Mouse (Mus musculus) hindbrain, postnatal 0 days (tissue): Measurements from ENCODE around the gene Rps15. TPM values are rescaled to one million over a fixed set of nuclear protein-coding genes. Genes with fewer than 3 reads are reported as not detected.
A peak's percentile ranks its signal among the peaks of the same experiment; 100 is the strongest.

ENCODE experiments used
- ATAC-seq: fragments of 200-750 bp; cut with Nextera tagmentation; 2 replicates; pipeline ENCODE4 v1.8.0; 2017; ENCODE audit warnings: mild to moderate bottlenecking, moderate TSS enrichment, moderate library complexity
- DNase-seq: peaks from one replicate; pipeline ENCODE4 v3.0.0-alpha.2; 2015; ENCODE audit warnings: low spot score
- H3K27ac ChIP-seq: fragments of 300-500 bp; sonication (generic); 2 replicates; pipeline ENCODE4 v1.5.1; 2014; ENCODE audit warnings: mild to moderate bottlenecking
- H3K27me3 ChIP-seq: fragments of 300-500 bp; sonication (generic); 2 replicates; pipeline ENCODE4 v1.6.1; 2014; ENCODE audit warnings: low read length, mixed read lengths; ENCODE audit not compliant: insufficient read depth
- H3K36me3 ChIP-seq: fragments of 300-500 bp; sonication (generic); 2 replicates; pipeline ENCODE4 v1.6.1; 2014; ENCODE audit warnings: low read length, mixed read lengths; ENCODE audit not compliant: insufficient read depth
- H3K4me1 ChIP-seq: fragments of 300-500 bp; sonication (generic); 2 replicates; pipeline ENCODE4 v1.6.1; 2014; ENCODE audit warnings: antibody characterized with exemption, low read length, mixed read lengths; ENCODE audit not compliant: insufficient read depth
- H3K4me2 ChIP-seq: fragments of 300-500 bp; sonication (generic); 2 replicates; pipeline ENCODE4 v1.6.1; 2014; ENCODE audit warnings: low read depth, mild to moderate bottlenecking, low read length, moderate library complexity, mixed read lengths
- H3K4me3 ChIP-seq: fragments of 300-500 bp; sonication (generic); 2 replicates; pipeline ENCODE4 v1.5.1; 2014; ENCODE audit warnings: low read length
- H3K9ac ChIP-seq: fragments of 300-500 bp; sonication (generic); replicated peaks from 2 replicates; pipeline ENCODE4 v1.6.1; 2014; ENCODE audit warnings: mild to moderate bottlenecking, low read length, moderate library complexity, mixed read lengths
- H3K9me3 ChIP-seq: fragments of 300-500 bp; sonication (generic); 2 replicates; pipeline ENCODE4 v1.6.1; 2016; ENCODE audit warnings: low read length, mixed read lengths
- CTCF ChIP-seq: IDR thresholded peaks from 2 replicates; pipeline ENCODE4 v1.5.1; 2016; ENCODE audit warnings: antibody characterized with exemption, control low read depth, low read depth
- WGBS: fragments of 180-500 bp; shearing (Covaris S2); extraction: QIAGEN DNeasy Blood & Tissue Kit; methylation state at CpG from one replicate; pipeline ENCODE4 v1.1.7; 2014; 5-methylcytosine and 5-hydroxymethylcytosine counted together
- polyA plus RNA-seq: library from polyadenylated mRNA; unstranded; fragments of >200 nt; fragmentation: Nextera tagmentation; extraction: Ambion mirVana; gene quantifications from 2 replicates; pipeline ENCODE4 v1.2.1, GENCODE M21; 2015
- total RNA-seq: library from RNA; depleted of rRNA; stranded (reverse); fragments of >200 nt; gene quantifications from 2 replicates; pipeline ENCODE4 v1.2.3, GENCODE M21; 2014

The Rps15 gene
- total and polyA plus RNA-seq, 2 experiments from 2014 or later = 676 to 1,031 TPM

DNA sequence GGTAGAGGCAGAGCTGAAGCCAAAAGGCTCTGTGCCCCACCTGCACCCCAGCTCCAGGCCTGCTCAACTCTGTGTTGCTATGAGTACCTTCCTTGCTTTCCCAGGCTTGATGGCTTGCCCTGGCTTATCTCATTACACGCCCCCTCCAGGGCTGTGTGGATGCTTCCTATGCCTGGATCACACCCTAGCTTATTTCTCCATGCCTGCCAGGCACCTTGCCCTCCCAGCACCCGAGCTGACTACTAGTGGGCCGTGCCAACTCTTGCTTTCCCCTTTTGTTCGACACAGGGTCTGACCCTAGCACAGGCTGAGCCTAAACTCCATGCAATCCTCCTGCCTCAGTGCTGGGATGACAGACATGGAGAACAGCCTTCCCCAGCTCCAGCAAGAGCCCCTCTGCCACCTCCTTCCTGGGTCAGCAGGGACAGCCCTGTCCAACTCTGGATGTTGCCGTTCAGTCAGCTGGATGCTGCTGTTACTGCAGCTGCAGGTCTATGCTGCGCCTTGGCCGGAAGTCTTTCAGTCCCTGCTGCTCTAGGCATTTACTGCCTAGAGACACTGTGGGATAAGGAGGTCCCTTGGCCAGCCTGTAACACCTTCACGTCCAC is 5.4 kb downstream of the Rps15 start:
- Histone ChIP-seq H3K9ac (peak overlapping the region; percentile 64; the same call in 1 of the 2 replicates), H3K4me3 (no peak overlapping the region)
- no peak for TF ChIP-seq CTCF

DNA sequence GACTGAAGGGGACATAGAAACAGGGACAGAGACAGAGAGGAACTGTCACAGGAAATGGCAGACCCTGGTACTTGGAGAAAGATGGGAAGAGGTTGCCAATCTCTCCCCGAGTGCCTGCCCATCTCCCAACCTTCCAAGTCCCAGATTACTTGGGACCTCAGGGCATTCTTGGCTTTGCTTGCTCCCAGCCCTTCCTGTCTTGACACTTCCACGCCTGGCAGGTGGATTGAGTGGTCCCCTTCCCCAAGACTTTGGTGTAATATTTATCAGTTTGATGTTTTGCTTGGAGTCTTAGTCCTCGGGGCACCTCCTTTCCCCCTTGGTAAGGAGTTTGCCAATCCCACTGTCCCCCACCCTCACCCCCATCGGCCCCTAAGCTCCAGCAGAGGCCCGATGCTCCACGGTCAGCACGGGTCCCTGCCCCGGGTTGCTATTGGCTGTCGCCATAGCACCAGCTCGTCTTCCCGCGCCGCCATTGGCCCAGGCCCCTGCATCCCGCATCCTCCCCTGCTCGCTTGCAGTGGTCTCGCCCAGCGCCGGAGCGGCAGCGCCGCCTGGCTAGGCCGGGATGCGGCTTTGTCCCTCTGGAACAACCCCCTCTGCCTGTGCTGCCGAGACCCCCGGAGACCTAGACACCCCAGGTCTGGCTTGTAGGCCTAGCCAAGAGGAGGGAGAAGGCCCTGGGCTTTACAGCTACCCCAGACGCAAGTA is 6.5 kb downstream of the Rps15 start:
- 2% methylated on average over 24 of the region's 26 CpGs for WGBS
- peak; percentile 97 for DNase-seq
- Histone ChIP-seq H3K4me3 (peak overlapping the region; percentile 58), H3K9me3 (no peaks in the 10 kb centered on the region), H3K4me2 (peak overlapping the region; percentile 74), H3K4me1 (peaks cover 46% of the 10 kb centered on the region), H3K9ac (peak overlapping the region; percentile 90), H3K36me3 (peaks cover 10% of the 10 kb centered on the region; the same call in 1 of the 2 replicates), H3K27ac (peak overlapping the region; percentile 99), H3K27me3 (no peaks in the 10 kb centered on the region)
- peak; percentile 56; the same call in 1 of the 2 replicates for TF ChIP-seq CTCF
- peak; percentile 80 for ATAC-seq

More for the DNA sequence above, 5.4 kb downstream of the Rps15 start:
- peaks cover 46% of the 10 kb centered on the region for H3K4me1 ChIP-seq
- H3K27ac ChIP-seq = peak overlapping the region; percentile 99
- no peak for DNase-seq
- no peaks in the 10 kb centered on the region for H3K9me3 ChIP-seq
- peak overlapping the region; percentile 79; the same call in 1 of the 2 replicates for H3K4me2 ChIP-seq
- peaks cover 10% of the 10 kb centered on the region; the same call in 1 of the 2 replicates for H3K36me3 ChIP-seq
- no peak for ATAC-seq
- no peaks in the 10 kb centered on the region for H3K27me3 ChIP-seq
- WGBS = 46% methylated on average over 8 of the region's 8 CpGs

DNA sequence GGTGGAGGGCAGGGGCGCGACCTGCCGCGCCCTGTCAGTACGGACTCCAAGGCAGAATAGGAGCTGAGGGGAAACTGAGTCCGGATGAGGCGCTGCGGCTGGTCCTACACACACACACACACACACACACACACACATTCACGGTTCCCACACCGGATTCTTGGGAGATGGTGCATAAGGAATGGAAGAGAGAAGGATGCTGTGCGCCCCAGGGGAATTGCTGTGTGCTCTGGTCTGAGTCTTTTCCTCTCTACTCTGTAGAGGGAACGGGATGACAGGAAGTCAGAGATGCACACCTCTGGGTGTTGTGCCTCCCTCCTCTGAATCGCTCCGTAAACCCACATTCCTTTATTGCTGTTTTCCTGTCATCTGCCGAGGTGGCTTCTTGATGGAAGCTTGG is 7.0 kb downstream of the Rps15 start:
- Histone ChIP-seq H3K4me1 (peaks cover 46% of the 10 kb centered on the region), H3K4me3 (peak overlapping the region; percentile 58), H3K9me3 (no peaks in the 10 kb centered on the region), H3K4me2 (peak overlapping the region; percentile 74), H3K27ac (peak overlapping the region; percentile 99), H3K9ac (peak overlapping the region; percentile 90), H3K36me3 (peaks cover 4% of the 10 kb centered on the region; the same call in 1 of the 2 replicates), H3K27me3 (no peaks in the 10 kb centered on the region)
- no peak for TF ChIP-seq CTCF
- WGBS = 5% methylated on average over 15 of the region's 15 CpGs
- peak; percentile 80 for DNase-seq
- ATAC-seq = 0 out of 2 replicates have a peak, but pooled peaks have one; percentile 0

DNA sequence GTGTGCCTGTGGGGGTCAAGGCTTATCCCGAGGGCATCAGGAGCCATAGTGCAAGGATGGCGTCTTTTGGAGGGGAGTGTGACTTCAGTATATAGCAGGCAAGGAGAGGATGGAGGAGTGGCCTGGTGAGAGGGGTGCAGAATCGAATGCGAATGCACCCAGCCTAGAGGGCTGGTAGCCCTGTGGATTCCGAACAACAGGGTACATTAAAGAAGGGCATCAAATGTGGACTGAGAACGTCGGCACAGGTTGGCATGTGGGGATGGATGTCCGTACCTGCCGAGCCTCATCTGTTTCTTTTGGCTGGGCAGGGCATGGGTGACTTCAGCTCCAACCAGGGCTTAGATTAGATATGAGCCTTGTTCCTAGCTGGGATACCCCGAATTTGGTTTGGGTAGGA is 7.6 kb downstream of the Rps15 start:
- peaks cover 46% of the 10 kb centered on the region for H3K4me1 ChIP-seq
- TF ChIP-seq CTCF = no peak

DNA sequence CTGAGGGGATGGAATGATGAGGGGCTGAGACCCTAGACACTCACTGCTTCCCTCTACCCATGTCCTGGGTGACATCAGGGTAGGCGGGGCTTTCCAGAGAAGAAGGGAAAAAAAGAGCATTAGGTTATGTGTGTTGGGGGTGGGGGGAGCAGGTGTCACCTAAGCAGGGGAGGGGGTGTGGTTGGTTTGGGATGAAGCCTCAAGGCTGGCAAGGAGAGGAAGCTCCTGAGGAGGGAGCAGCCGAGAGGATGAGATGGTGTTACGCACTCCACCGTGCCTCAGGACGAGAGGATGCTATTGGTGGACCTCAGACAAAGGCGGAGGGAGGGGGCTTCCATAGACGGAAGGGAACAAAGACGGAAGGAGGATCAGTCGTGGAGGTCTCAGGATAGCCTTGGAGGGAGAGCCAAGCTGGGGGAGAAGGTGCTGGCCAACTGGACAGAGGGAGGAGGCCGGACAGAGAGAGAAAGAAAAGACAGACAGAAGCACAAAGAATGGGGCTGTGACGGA is 8.5 kb downstream of the Rps15 start:
- no peak; the same call in 1 of the 2 replicates for TF ChIP-seq CTCF
- DNase-seq = peak; percentile 92
- Histone ChIP-seq H3K9ac (peak overlapping the region; percentile 90), H3K4me1 (peaks cover 42% of the 10 kb centered on the region), H3K4me3 (peak overlapping the region; percentile 58), H3K9me3 (no peaks in the 10 kb centered on the region), H3K4me2 (peak overlapping the region; percentile 74), H3K36me3 (peaks cover 13% of the 10 kb centered on the region), H3K27ac (peak overlapping the region; percentile 99), H3K27me3 (no peaks in the 10 kb centered on the region)
- WGBS = 7% methylated on average over 11 of the region's 11 CpGs
- peak; percentile 77 for ATAC-seq

More for the DNA sequence above, 7.6 kb downstream of the Rps15 start:
- Histone ChIP-seq H3K9ac (peak overlapping the region; percentile 90), H3K27me3 (no peaks in the 10 kb centered on the region), H3K27ac (peak overlapping the region; percentile 99), H3K4me2 (peak overlapping the region; percentile 74), H3K9me3 (no peaks in the 10 kb centered on the region), H3K4me3 (peak overlapping the region; percentile 58), H3K36me3 (peaks cover 4% of the 10 kb centered on the region; the same call in 1 of the 2 replicates)
- 38% methylated on average over 10 of the region's 10 CpGs for WGBS
- ATAC-seq = no peak
- peak; percentile 31 for DNase-seq

DNA sequence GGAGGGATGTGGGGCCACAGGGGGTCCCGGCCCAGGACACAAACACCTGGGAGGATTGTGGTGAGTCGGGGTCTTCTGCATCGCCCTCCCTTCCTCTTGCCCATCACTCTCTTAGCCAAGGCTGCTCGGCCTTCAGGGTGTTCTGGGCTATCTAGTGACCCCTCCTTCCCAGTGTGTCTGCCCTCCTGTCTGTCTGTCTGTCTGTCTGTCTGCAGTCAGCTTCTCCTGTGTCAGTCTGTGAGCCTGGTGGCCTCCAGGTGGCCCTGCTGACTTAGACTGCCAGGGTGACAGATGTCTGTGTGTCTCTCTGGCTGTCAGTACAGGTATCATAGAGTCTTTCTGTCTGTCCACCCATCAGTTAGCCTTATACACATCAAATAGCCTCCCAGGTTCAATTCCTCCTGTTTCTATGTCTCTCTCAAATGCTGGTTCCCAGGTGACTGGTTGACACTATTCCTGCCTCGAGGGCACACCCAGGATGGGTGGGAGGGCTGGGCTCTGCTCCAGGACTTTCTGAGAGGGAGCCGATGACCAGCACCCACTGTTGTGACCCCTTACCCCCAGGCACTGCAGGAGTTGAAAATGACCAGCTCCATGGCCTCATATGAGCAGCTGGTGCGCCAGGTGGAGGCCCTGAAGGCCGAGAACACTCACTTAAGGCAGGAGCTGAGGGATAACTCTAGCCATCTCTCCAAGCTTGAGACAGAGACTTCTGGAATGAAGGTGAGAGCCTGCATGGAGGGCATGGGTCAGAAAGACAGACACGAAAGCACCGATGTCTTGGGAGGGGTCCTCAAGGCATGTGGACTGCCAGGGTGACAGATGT is 9.2 kb downstream of the Rps15 start:
- peak; percentile 20; the same call in 1 of the 2 replicates for TF ChIP-seq CTCF
- Histone ChIP-seq H3K27ac (peak overlapping the region; percentile 99), H3K27me3 (no peaks in the 10 kb centered on the region), H3K9me3 (no peaks in the 10 kb centered on the region), H3K4me1 (peaks cover 40% of the 10 kb centered on the region), H3K4me3 (peak overlapping the region; percentile 58), H3K9ac (peak overlapping the region; percentile 90), H3K36me3 (peaks cover 19% of the 10 kb centered on the region), H3K4me2 (peak overlapping the region; percentile 74)
- 44% methylated on average over 10 of the region's 10 CpGs for WGBS
- DNase-seq (no peak), ATAC-seq (no peak)
